Mouse (Mus musculus) left cerebral cortex, postnatal 10 days (tissue): Measurements from ENCODE around the gene Alyref. TPM values are rescaled to one million over a fixed set of nuclear protein-coding genes. Genes with fewer than 3 reads are reported as not detected.
A peak's percentile ranks its signal among the peaks of the same experiment; 100 is the strongest.
"Not testable (repeated sequence)": the region's sequence is repeated elsewhere in the genome, so short reads cannot be mapped to it uniquely, and the experiment has no call there.

Source experiments
- DNase-seq, 2 experiments: peaks; one replicate each; pipeline ENCODE4 v3.0.0; 2021 to 2022; ENCODE audit warnings: low spot score in 2 of 2, mixed read lengths in 1 of 2; ENCODE audit errors: extremely low spot score in 1 of 2
- intact Hi-C: fragments of 180-260 bp; cut with DNase I; formaldehyde crosslinking; loops from one replicate; pipeline ENCODE4 v1.15.1; 2025
- total RNA-seq, 2 experiments: library from RNA; stranded (reverse); gene quantifications; 2 replicates each; pipeline ENCODE4 v1.2.3; 2021

Alyref gene
- total RNA-seq, 2 experiments from 2014 or later, result 69.3 to 76.5 TPM

DNA sequence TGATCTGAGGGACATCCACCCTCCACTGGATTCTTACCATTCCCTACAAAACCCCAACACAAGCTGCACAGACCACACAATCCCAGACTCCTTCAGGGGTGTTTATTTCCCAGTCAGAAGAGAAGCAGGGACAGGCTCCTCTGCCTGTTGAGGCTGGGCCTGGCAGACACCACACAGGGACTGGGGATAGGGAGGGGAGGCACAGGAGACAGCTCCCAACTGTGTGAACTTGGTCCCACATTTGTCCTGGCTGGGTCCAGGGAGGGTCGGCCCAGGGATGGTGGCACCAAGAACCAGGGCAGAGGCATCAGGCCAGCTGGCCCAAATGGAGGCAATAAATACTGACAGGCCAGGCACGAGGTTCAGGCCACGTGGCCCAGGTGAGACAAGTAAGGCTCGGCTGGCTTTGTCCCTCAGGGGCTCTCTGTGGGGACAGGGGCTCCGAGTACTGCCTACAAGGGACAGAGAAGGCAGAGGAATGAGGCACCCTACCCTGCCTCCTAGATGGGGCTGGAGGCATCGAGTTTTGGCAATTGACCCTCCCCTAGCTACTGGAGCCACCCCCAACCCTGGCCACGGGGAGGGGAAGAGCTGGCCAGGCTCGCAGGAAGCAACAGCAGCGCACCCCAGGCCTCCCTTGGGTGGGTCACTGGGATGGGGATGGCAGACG is 20.0 kb downstream of the Alyref start:
- intact Hi-C loops, result no loop called here
- DNase-seq, result peak in 1 of 2 experiments; percentile 30

DNA sequence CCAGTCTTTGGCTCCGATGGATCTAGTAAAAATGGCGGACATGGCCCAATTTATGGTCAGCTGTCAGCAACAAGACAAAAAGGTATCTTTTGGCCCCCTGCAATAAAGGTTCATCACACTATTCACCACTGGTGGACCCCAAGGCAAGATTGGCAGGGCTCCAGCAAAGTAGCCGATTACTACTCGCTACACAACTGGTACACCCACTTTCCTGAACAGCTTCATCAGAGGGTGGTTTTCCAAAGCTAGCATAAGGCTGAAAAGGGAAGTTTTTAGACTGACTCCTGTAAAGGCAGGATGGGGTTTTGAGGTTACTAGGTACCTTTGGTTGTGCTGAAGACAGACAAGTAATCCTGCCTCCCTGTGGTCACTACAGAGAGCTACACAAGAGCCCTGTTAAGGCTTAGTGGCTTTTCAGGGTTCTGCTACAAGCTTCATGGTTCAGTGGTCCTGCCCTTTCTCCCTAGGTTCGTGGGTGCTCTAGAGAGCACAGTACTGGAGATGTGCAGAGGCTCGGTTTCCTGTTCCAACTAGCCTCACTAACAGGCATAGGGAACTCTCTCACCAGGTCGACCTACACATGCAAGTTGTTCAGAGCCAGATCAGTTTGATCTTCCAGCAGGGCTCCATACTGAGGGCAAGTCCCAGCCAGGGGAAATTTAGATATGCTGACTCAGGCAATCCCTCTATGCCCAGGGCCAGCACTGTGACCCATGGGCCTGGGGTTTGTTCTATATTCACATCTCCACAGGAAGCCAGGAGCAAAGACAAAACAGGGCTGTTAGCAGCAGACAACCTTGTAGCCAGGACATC is 20.7 kb downstream of the Alyref start:
- peak in 1 of 2 experiments; percentile 55 for DNase-seq
- intact Hi-C loops, result no loop called here

DNA sequence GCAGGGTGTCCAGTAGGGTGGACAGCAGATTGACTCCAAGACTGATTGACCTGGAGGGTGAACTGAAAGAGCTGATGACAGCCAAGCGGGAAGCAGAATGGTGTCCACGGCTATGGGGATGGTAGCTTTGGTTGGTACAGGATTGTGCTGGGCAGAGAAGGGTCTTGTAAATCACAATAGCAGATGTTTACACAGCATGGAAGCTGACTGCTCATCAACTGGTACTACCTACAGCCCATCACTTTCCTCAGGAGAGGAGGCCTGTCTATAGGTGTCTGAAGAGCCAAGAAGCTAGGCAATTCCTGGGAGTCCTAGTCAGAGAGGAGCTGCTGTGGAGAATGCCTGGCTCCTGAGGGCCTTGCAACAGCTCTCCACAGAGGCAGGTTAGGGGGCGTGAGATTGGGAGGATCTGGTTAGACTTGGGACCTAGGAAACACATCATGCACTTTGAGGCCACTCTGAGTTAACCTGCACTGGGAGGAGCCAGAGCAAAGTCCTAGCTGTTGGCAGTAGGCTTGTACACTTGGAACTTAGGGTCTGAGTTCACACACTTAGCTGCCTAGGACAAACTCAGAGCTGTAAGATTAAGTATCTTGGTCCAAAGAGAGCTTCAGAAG is 21.7 kb downstream of the Alyref start:
- no peak for DNase-seq
- intact Hi-C loops, result no loop called here

DNA sequence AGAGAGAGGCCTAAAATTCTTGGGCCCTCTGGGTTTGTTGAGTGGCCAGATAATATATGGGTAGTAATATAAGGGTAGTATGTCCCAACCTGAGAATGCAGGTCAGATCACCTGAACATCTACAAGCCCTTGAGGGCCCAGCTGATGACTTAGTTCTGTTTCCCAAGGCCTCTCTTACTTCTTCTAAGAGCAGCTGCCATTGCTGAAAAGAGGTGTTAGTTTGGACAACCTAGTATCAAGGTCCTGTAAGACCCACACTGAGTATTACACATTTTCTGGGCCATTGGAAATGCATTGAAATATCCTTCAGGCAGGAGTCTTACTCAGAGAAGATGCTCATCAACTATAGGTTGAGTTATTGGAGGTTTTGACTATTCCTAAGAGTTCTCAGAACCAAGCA is 22.2 kb downstream of the Alyref start:
- no peak for DNase-seq
- intact Hi-C loops, result no loop called here

DNA sequence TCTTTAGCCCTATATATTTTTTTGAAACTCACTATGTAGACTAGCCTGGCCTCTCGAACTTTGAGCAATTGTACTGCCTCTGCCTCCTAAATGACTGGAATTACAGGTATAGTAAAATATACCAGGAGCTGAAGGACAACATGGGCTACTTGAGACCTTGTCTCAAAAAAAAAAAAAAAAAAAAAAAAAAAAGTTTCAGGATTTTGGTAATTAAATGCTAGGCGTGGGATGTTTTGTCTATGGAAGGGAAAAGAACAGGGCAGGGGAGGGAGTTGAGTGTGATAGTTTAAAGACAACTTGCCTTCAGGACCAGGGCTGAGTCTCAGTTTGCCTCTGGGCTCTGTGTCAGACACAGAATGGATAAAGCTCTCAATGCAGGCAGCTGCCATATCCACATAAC is 23.1 kb downstream of the Alyref start:
- DNase-seq, result no peak
- intact Hi-C loops, result no loop called here

DNA sequence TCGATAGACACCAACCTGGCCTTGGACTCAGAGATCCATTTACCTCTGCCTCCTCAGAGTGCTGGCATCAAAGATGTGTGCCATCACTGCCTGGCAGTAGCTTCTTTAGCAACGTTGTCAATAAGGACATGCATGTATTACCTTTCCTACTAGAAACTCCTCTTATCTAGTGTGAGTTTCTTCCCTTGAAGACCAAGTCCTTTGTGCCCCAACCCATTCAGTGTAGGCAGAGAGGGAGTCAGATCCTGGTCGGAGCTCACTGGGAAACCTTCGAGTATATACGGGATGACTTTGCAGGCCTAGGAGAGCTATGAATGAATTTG is 23.9 kb downstream of the Alyref start:
- DNase-seq, result no peak
- intact Hi-C loops, result no loop called here

DNA sequence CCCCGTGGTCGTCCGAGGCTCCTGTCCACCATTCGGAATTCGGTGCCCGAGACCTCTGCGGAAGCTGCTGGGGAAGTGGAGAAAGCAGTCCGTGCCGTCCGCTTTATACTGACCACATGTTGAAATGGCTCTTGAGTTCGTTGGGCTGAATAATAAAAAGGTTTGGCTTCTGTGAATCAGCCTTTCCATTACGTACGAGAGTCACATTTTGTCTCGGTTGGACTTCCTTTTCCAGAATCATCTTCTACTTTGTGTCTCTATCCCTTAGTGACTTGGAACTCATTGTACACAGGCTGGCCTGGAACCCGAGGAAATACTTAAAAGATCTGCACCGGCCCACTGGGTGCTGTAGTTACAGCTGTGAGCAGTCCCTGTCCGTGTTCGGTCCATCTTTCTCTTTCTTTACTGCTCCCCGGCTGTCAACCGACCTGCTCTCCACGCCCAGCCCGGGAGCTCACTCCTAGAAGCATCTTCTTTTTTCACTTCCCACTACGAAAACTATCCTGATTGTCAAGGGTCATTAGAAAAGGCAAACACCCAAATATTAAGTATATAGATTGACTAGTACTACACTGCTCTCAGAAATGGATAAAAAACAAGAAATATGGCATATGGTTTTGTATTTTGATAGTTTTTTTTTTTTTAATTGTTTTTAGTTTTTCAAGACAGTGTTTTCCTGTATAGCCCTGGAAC is 24.4 kb downstream of the Alyref start:
- intact Hi-C loops, result loop anchor here (2.0 kb wide), 1 partner anchor 55 kb away; no protein-coding TSS in a partner anchor
- no peak for DNase-seq

DNA sequence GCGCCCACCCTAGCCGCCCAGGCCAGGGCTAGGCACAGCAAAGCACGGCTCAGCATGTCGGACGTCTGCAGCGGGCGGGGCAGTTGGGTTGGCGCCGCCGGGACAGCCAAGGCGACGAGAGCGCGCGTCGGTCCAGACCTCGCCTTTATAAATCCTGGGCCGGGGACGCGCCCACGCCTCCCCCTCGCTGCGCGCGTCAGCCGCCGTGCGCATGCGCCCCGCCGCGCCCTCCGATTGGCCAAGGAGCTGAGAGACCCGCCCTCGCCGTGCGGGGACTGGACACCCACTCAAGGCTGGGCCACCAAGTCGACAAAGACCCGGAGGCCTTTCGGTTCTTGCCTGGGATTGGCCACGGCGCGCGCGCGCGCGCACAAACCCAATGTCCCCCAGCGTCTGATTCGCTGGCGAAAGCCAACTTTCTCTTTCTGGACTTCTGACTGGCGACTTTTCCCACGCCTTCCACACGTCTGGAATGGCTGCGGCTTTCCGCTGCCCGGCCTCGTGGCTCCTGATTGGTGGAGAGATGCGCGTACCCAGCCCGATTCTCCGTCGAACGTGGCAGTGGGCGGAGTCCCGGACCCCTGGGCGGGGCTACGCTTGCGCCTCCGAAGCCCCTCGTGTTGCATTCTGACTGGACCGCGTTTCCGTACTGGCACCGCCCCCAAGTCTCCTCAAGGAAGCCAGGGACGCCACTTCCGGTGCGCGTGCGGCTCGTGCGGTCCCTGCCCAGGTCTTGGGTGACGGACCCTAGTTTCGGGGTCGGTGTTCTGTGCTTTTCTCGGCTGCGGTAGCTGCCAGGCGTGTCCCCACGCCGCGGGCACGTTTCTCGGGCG is 25.2 kb downstream of the Alyref start, which contains the start of gene P4hb:
Gene P4hb (minus strand): TSS at position 502 of the 833 bp plus-strand sequence.
- peak; percentile 100 for DNase-seq
- intact Hi-C loops, result loop anchor here (2.0 kb wide), 1 partner anchor 54 kb away; no protein-coding TSS in a partner anchor

DNA sequence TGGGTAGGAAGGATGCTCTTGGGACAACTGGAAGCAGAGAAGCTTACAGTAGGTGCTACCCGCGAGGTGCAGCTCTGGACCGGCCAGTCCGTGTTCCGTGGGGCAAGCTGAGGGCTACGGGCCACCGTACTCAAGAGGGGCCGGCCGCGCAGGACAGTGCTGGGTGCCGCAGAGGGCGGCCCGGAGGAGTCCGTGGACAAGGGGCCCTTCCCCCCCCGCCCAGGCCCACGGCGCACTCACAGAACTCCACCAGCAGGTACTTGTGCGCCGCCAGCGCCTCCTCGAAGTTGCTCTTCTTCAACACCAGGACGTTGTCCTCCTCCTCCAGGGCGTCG is 25.8 kb downstream of the Alyref start:
- intact Hi-C loops, result loop anchor here (2.0 kb wide), 1 partner anchor 54 kb away; no protein-coding TSS in a partner anchor
- no peak for DNase-seq

DNA sequence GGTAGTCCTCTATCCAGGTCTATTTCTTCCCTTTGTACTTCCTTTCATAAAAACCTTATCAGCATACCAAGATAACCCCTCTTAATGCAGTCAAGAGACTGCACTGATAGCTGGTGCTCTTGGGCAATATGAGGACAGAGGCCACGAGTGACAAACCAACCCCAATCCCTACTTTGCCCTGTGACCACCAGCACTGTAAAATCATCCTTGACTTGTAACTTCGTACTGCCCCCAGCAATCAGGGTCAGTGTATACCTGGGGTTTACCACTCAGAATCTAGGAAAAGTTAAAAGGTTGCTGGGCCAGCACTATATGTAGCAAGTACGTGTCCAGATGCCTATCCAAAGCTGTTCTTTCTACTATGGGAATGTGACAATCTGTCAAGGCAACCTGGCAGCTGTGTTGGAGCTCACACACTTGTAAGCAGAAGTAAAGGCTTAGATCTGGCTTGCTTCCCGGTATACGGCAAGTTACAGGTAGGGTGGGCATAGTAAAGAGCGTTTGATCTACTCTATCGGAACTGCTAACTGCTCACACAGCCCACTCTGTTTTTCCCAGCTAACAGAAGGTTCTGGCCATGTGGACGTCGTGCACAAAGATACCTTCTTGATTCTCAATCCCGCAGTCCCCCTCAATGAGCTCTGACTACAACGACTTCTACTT is 26.3 kb downstream of the Alyref start:
- no peak for DNase-seq
- intact Hi-C loops, result loop anchor here (2.0 kb wide), 1 partner anchor 53 kb away; no protein-coding TSS in a partner anchor

DNA sequence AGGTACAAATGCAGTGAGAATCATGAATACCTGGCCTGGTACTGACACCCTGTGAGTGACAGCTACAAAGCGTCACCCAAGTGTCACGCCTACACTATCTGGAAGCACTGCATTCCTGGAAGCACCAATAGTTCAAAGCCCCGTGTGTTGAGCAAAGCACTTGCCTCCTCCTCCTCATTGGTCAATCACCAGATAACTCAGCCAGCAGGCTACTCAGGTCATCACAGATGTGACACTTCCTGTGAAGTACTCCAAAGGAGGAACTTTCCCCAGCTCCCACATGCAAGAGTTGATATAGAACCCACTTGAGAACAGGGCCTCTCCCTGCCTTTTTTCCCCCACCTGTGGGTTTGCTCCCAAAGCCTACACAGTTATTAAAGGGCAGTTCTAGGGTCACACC is 27.0 kb downstream of the Alyref start:
- DNase-seq, result no peak
- intact Hi-C loops, result no loop called here

DNA sequence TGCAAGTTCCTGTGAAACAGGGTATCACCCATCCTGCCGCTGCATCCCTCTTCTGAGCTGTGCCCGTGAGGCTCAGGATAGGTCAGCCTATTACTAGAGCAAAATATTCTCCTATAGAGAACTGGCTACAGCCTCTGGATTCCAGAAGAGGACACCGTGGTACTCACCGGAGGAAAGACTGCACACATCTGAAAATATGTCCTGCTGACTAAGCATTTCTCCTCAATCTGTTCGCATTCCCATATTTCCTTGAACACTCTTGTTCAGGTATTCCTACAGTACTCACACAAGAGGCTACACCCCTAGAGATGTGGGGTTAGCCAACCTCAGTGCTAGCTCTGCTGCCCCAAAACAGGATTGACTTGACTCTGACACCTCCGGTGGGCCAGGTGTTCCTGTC is 29.8 kb downstream of the Alyref start:
- intact Hi-C loops, result no loop called here

DNA sequence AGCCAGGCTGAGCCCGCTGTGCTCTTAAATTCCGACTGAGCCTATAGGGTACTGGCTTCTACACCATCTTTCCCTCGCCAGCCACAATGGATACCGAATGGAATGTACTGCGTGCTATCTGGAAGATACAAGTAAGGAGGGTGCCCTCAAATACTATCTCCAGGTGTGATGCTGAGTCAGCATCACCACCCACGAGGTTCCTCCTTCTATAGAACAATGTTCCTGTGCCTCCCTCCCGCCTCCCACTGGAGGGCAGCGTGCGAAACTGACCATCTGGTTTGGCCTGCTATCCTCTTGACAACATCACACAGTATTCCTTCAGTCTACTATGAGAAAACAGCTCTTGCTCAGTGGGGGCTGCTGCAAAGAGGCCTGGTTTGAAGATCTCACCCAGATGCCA is 33.1 kb downstream of the Alyref start:
- intact Hi-C loops, result no loop called here
- no peak for DNase-seq

More for the DNA sequence above, 29.8 kb downstream of the Alyref start:
- DNase-seq, result no peak

DNA sequence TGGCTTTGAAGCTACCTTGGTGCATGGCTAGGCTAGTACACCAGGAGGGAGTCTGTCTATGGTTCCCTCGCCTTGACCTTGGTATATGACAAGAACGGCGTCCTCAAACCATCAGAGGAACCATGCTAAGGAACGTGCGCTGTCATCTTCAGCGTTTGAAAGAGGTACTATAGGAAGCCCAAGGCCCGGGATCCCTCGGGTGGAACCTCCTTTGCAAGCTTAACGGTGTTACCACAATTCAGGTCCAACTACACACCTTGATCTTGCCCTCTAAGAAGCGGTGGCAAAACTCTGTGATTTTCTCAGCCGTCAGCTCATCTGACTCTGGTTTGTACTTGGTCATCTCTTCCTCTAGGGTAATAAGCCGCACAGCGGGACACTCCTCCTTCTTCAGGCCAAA is 35.2 kb downstream of the Alyref start:
- intact Hi-C loops, result no loop called here

DNA sequence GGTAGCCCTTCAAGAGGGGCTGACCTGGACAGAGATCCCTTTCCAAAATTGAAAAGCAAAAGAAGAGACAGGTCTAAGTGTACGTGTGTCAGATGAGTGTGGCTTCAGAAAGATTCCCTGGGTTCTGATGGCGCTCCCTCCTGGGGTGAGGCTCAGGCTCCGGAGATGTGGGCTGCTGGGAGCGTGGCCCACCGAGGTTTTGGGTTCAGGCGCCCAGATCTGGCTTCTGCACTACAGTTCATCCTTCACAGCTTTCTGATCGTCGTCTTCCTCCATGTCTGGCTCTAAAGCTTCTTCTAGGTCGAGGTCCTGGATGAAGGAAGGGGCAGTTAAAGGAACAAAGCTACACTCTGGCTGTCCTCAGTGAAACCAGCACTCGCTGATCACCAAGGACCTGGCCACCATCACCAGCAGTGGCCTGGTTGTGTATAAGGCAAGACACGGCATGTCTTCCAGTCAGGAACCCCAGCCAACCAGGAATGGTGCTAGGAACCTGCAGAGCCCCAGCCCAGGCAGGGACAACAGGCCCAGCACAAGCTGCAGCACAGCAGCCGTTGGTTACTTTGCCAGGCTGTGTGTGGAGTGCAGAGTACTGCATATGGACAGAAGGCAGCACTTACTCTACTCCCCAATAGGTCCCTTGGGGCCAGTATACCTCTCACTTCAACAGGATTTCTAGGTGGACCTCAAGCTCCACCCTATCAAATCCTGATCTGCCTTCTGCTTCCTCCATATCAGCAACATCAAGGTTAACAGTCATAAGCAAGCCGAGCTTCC is 37.0 kb downstream of the Alyref start:
- intact Hi-C loops, result no loop called here
- no peak for DNase-seq

More for the DNA sequence above, 35.2 kb downstream of the Alyref start:
- no peak for DNase-seq

DNA sequence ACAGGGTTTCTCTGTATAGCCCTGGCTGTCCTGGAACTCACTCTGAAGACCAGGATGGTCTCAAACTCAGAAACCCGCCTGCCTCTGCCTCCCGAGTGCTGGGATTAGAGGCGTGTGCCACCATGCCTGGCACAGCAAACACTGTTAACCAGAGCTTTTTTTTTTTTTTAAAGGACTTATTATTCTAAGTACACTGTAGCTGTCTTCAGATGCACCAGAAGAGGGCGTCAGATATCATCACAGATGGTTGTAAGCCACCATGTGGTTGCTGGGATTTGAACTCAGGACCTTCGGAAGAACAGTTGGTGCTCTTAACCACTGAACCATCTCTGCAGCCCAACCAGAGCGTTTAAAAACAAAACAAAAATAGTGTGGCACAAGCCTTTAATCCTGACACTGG is 39.3 kb downstream of the Alyref start:
- intact Hi-C loops, DNase-seq: not testable (repeated sequence)

DNA sequence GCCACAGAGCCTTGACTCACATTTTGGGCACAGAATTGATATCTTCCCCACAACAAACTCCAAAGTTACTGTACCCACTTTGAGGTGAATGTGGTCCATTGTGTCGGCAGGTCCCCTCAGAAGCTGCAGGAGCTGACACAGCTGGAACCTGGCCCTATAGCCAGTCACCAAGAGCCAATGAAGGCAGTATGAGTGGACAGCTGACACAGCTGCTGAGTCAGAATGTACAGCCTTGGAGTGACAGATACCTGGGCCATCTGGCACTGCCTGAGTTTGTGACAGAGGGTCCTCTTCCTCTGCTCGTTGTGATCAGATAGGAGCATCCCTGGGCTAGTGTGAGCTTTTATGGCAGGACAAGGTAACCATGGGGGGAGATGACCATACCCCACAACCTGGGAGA is 42.9 kb downstream of the Alyref start:
- intact Hi-C loops, result no loop called here
- no peak for DNase-seq
